Mouse (Mus musculus) MN1 (cell line): ENCODE data around the gene B3gnt9.
"Not testable (repeated sequence)": the region's sequence is repeated elsewhere in the genome, so short reads cannot be mapped to it uniquely, and the experiment has no call there.

Experiments
- DNase-seq: peaks from one replicate; pipeline ENCODE4 v3.0.0-alpha.2; 2016; ENCODE audit warnings: low spot score

The B3gnt9 gene

DNA sequence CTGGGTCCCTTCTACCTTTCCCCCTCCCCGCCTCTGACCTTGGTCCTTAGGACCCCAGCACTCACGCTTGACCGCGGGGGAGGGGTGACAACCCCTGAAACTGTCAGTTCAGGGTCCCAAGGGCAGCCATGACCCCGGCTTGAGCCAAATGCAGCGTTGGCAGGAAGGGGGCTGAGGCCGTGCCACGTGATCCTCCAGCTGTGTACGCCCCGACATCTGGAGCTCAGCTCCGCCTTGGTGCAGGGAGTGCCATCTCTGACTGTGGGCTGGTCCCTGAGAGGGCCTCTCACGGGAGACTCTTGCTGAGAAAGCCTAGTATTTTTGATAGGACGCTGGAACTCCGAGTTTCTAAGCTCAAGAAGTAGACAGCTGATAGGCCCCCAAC, at the start of gene B3gnt9:
Gene B3gnt9, minus strand, starts transcription at position 188 of the 385 bp plus-strand sequence.
- DNase-seq, result peak; percentile 81

DNA sequence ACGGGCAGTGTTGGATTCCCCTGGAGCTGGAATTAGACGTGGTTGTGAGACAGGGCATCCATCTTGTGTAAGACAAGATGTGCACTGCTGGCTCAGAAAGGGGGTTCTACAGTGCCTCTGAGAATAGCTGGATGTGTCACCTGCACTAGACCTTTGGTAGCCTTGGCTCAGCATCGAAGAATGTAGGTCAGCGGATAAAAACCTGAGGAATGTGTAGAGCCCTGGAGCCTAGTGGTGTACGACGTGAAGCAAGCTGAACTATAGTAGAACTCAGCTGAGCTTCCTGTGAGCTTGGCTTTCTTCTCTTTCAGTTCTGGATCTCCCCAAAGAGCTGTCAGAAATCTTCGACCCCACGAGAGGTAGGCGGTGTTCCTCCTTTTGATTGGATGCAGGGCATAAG, 48.9 kb upstream of the B3gnt9 start:
- DNase-seq, result no peak

DNA sequence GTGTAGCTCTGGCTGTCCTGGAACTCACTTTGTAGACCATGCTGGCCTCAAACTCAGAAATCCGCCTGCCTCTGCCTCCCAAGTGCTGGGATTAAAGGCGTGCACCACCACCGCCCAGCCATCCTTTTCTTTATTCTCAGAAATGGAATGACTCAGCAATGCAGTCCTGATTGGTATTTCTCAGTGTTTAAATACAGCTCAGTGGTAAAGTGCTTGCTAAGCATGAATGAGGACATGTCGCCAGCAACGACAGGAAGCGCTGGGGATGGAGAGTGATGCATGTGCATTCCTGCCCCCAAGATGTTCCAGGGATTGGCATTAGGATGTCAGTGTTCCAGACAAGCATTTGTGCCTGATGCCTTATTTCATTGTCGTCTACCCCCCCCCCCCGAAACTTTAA, 48.4 kb upstream of the B3gnt9 start:
- no peak for DNase-seq

DNA sequence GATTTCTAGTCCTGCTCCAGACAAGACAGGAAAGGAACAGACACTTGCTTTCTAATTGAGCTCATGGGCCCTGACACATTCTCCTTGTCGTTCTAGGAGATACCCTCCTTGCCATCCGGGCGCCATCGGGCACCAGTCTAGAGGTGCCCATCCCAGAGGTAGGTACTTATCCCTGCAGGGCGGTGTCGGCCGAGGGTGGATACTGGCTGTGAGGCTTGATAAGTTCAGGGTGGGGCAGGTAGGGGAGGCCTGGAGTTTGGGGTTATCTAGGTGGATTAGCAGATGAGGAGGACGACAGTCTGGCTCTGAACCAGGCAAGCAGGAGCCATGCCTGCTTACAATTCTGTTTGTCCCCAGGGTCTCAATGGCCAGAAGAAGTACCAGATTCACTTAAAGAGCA, 45.0 kb upstream of the B3gnt9 start:
- no peak for DNase-seq

DNA sequence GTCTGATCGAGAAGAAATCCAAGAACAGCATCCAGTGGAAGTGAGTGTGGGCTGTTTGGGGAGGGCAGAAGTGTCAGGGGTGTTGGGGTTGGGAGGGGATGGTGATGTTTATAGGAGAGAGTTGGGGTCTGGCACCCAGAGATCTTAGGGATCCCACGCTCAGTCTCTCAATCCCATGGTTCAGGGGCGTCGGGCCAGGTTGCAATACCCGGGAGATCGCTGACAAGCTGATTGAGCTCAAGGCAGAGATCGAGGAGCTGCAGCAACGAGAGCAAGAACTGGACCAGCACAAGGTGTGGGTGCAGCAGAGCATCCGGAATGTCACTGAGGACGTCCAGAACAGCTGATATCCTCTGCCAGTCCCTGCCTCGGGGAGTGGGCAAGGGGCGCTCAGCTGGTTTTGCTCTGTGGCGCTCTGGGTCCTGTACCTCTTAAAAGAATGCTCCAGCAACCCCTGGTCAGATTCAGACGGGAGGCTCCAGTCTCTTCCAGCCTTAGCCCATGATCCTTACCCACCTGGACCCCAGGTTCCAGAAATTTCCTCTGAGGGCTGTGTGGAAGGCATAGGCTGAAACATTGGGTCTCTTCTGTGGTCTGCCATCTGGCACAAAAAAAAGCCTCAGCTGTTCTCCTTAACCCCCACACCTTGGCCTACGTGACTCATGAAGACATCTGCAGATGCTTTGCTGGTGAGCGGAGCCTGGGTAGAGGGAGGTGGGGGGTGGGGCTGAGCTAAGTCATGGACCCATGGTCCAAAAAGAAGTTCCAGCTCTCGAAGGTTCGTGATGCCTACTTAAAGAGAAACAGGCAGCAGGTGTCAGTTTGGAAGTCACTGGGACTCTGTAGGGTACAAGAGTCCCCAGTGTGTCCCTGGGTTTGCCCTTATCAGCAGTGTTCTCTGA, 43.6 kb upstream of the B3gnt9 start:
- DNase-seq, result peak; percentile 65

DNA sequence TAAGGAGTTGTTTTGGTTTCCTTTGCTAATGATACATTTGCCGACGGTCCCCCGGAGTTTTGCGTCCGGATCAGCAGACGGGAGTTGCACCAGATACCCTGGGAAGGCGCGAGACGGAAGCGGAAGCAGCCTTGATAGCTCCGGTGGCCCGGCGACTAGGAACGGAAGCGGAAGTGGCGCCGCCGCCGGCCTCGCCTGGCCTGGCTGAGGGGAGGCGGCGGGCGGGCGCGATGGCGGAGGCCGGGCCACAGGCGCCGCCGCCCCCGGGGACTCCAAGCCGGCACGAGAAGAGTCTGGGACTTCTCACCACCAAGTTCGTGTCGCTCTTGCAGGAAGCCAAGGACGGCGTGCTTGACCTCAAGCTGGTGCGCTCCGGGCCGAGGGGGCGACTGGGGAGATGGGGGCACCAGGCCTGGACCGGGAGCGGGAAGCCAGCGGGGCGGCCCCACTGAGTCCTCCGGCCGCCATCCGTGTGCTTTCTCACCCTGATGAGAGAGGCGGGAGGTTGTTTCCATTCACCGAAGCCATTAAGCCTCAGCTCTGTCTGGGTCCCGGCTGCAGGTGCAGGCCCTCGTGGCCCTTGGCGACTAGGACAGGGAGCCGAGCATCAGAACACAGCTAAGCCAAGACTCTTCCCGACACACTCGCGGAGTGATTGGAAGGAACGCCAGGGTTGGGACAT, 42.7 kb upstream of the B3gnt9 start, which contains the start of gene E2f4:
Gene E2f4, plus strand, starts transcription at position 153 of the 682 bp plus-strand sequence.
- DNase-seq, result peak; percentile 94

DNA sequence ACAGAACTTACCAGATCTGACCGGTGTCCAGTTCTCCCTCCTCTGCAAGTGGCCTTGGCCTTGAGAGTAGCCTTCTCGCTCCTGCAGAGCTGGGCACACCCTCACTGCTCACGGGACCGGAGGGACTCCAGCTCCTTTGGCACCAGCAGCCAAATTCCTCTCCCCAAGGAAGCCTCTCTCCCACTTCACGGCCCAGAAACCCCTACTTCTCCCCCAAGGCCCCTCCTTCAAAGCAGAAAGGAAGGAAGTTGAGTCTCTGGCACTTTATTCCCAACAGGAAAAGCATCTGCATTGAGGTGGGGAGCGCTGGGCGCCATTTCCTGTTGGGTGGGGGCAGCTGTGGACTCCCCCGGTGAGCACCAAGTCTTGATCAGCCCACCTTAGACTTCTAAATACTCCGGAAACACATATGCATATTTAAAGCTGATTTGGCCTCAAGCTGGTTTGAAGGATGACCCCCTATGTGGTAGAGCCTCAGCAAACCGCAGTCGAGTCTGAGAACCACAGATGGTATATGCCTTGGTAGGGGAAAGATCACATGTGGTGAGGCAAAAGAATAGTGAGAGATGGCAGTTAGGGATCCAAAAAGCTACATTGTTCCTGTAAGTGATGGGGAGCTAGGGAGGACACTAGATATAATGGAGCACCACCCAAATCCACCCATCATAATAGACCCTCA, 41.1 kb upstream of the B3gnt9 start, which contains the start of gene Exoc3l:
Gene Exoc3l, minus strand, starts transcription at position 207 of the 679 bp plus-strand sequence.
- DNase-seq, result no peak

DNA sequence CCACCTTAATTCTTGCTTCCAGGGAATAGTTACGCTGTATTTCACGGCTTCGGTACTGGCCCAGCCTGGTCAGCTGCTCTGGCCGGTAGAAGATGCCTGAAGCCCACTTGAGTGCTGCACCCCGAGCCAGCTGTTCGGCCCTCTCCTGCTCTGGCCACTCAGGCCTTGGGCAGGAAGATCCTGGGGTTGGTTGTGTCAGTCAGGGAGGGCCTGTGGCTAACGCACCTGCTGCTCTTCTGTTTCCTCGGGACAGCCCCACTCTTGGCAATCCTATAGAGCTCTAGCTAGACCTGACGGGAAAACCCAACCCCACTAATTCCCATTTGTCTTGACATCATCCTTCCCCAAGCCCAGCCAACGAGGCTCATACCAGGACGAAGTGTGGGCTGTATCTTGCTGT, 40.3 kb upstream of the B3gnt9 start:
- no peak for DNase-seq

DNA sequence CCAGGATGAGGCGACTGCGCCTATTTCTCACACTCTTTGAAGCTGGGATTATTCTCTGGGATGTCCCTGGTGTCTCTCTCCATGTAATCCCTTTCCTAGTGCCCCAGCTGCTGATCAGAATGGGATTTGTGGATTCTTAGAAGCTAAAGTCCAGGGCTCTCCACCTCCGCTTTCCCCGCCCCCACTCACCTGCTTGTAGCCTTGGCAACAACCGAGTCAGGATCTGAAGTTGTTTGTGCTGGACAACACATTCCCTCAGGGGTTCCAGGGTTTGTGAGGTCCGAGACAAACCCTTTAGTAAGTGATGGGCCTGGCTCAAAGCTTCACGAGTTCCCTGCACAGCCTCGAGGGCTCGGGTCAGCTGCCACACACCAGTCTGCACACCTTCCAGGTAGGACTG, 39.8 kb upstream of the B3gnt9 start:
- no peak for DNase-seq

DNA sequence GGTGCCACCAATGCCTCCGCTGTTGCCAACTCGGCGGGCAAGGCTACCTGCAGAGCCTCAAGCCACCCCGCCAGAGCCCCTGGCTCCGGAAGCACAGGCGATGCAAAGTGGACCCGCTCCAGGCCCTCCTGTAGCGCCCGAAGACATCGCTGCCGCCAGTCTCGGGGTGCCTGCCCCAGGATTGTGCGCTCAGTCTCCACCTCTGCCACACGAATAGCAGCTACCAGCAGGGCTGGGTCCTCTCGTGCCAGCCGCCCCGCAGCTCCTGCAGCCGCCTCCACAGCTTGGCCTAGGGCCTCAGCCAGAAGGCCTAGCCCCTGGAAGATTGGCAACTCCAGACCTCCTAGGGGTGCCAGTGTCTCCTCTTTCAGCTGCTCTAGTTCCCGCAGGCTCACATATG, 38.5 kb upstream of the B3gnt9 start:
- DNase-seq, result no peak

DNA sequence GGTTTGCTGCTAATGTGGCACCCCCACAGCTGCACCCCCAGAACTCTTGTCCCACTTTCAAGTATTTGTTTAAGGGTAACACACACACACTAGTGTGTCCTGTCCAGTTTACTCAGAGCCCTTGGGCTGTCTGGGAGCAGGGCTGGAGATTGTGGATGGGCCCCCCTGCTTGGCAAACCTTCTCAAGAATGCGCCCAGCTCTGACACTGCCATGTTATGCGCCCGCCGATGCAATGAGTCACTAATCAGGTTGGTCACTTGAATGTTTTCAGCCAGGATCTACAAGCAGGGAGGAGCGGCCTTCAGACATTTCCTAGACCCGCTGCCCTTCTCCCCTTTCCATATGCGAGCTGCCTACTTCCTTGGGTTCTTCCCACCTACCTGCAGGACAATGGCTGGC, 37.5 kb upstream of the B3gnt9 start:
- no peak for DNase-seq

DNA sequence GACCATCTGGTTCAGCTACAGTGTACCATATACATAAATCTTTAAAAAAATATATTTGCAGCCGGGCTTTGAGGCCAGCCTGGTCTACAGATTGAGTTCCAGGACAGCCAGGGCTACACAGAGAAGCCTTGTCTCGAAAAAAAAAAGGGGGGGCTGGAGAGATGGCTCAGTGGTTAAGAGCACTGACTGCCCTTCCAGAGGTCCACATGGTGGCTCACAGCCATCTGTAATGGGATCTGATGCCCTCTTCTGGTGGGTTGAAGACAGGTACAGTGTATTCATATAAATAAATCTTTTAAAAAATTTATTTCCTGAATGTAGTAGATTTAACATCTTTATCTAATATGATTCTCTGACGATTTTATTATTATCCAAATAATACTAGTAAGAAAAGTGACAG, 36.8 kb upstream of the B3gnt9 start:
- not testable (repeated sequence) for DNase-seq

DNA sequence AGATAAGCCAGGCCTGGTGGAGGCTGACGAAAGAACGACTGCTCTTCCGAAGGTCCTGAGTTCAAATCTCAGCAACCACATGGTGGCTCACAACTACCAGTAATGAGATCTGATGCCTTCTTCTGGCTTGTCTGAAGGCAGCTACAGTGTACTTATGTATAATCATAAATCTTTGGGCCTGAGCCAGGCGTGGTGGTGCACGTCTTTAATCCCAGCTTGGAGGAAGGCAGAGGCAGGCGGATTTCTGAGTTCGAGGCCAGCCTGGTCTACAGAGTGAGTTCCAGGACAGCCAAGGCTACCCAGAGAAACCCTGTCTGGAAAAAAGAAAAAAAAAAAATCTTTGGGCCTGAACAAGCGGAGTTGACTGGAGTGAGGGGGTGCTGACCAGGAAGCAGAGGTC, 36.4 kb upstream of the B3gnt9 start:
- not testable (repeated sequence) for DNase-seq

DNA sequence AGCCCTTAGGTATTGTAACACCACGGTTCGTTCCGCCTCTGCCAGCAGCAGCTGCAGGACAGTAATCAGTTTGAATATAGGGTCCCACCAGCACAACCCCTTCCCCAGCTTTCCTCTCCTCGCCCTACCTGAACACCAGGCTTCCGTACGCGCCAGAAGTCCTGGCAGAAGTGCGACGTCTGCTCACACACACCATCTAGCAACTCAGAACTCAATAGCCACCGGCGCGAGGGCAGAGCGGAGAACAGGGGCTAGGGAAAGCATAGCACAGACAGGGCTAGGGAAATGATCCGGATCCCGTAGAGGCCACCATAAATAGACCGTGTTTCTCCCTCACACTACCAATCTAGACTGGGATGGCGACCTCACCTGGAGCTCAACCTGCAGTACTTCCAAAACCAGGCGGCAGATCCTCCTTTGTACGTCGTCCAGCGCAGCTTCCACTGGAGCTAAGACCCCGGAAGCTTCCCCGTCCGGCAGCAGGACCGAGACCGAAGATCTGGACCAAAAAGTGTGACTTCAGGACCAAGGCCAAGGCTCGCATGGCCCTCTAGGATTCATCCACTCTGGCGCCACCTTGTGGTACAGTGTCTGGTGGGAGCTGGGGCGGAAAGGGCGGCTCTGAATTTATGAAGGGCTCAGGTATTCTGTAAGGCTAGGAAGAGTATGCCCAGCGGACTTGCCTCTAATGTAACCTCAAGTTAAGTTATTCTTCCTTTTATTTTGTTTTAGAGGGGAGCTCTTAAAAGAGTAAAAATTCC, 35.8 kb upstream of the B3gnt9 start:
- DNase-seq, result peak; percentile 72

DNA sequence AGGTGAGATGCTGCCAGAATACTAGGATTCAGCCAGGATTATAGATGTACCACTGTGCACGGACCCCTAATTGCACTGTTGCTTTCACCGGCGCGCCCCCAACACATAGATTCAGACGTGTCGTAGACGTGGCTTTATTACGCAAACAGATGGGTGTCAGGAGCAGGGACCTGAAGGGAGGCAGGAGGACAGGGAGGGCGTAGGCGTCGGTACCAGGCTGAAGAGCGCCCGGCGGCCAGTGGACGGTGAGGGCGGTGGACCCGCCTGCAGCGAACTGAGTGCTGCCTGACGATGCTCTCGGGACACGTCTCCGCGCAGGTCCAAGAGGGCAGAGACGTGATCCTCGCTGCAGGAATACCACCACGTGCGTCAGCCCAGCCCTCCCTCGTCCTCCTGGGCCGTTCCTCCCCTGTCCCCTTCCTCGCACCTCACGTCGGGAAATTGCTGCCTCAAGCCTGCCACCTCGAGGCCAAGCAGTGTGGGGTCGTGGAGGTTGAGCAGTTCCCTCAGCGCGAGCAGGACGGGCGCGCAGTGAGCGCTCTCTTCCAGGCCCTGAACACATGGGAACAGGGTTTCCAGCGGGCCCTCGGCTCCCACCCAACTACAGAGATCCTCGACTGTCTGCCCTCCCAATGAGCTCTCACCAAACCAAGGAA, 35.0 kb upstream of the B3gnt9 start, which contains the start of gene 4931428F04Rik:
Gene 4931428F04Rik, minus strand, starts transcription at position 60 of the 656 bp plus-strand sequence.
- DNase-seq, result peak; percentile 73

DNA sequence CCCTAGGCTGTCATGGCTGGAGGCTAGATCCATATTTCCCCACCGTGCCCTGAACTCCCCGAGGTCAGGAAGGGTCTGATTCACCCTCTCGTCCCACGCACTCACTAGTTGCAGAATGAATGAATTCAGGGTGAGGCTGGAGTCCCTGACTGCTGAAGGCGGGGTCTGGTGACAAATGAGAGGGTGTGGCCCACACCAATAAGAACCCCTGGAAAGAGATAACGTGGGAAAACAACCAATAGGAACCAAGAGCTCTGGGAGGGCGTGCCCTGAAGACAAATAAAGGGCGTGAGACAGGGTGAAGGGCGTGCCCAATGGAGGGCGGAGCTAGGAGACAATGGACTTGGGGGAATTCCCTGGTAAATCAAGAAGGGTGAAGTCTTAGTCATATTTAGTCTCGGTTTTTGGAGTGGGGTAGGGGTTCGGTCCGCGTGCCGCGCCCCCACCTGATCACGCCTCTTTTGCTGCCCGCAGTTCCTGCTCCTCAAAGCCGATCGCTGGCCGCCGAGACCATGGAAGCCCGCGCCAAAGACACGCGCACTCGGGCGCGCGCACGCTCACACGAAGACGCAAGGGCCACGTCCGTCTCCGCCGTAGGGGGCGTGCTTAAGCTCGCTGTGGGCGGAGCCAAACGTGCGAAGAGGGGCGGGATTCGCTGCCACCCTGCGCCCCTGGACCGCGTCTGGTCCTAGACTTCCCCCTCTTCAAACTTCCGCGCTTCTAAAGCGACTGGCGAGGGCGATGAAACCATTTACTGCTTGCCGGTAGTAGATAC, 34.2 kb upstream of the B3gnt9 start:
- DNase-seq, result peak; percentile 97

DNA sequence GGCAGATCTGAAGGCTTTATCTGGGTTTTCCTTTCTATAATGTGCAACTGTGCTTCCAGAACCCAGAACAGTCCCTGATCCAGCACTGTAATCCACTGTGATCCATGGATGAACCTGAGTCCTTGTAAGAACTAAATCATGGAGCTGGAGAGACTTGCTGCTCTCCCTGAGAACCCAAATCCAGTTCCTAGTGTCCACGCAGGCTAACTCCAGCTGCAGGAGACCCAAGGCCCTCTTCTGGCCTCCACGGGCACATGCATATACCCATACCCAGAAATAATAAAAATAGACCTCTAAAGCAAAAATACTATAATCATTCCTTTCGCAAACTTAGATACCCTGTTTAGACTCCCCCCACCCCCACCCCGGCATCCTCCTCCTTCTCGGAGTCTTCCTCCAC, 33.3 kb upstream of the B3gnt9 start:
- peak; percentile 36 for DNase-seq

DNA sequence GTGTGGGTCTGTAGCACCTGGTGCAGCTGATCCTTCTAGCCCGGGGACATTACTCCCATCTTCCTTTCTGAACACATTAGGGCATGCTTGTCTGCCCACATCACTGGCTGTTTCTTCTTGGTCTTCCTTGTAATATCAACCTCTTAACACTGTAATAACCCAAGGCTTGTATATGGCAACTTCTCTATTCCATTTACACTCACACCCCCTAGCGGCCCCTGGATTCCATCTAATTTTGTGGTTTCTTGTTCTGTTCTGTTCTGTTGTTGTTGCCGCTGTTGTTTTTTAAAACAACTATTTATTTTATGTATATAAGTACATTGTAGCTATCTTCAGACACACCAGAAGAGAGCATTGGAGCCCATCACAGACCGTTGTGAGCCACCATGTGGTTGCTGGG, 32.0 kb upstream of the B3gnt9 start:
- DNase-seq, result no peak

DNA sequence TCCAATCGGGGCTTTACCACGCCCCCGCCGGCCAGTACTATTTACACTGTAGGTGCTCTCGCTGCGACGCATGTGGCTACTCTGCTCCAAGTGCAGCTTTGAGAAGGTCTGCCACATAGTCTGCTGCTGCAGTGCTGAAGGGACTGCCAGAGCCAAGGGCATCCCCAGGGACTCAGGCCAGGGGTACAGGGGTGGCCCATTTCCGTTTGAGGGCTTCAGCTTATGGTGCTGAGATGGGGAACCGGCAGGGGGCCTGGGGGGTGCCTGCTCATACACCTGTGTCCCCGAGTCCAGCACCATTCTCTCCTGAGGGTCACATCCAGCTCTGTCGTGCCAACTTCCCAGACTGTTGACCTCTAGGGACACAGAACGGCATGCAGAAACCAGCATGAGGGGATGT, 30.6 kb upstream of the B3gnt9 start:
- DNase-seq, result no peak

DNA sequence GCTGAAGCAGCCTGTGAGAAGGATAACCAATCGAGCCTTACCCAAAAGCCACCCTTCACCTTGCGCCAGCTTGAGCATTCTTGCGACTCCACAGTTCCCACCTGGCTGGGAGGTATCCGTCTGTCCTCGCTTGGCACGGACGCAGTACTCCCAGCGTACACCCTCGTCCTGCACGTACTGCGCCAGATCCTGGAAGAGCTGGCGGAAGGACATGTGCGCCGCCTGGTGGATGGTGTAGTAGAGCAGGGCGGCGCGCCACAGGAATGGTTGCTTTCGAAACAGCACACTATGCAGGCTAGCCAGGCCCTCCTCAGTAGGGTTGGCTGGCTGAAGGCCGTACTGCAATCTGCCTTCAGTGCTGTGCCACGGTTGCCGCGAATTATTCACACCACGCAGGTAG, 28.1 kb upstream of the B3gnt9 start:
- DNase-seq, result no peak
